Mouse (Mus musculus) CH12.LX (cell line): ENCODE results near the gene Dppa2. TPM values are rescaled to one million over a fixed set of nuclear protein-coding genes. Genes with fewer than 3 reads are reported as not detected.

Experiments
- DNase-seq: peaks from one replicate; pipeline ENCODE4 v3.0.0-alpha.2; 2013; ENCODE audit errors: extremely low read depth
- H3K27ac ChIP-seq: 2 replicates; pipeline ENCODE4 v1.5.1; 2012; ENCODE audit warnings: low read depth, mild to moderate bottlenecking, control low read depth, moderate library complexity; ENCODE audit not compliant: insufficient read depth
- H3K27me3 ChIP-seq: replicated peaks from 2 replicates; pipeline ENCODE3; 2012; ENCODE audit warnings: inconsistent platforms
- H3K36me3 ChIP-seq, 2 experiments: replicated peaks in 1 of 2; 2 replicates each; pipeline versions ENCODE3 to v1.6.1; 2012; ENCODE audit warnings: inconsistent platforms in 1 of 2, low read length in 1 of 2, mild to moderate bottlenecking in 1 of 2, mixed read lengths in 1 of 2, moderate library complexity in 1 of 2; ENCODE audit not compliant: control insufficient read depth in 1 of 2, insufficient read depth in 1 of 2
- H3K4me1 ChIP-seq, 2 experiments: 2 replicates each; pipeline ENCODE4 v1.6.1; 2012; ENCODE audit warnings: inconsistent platforms in 1 of 2, moderate library complexity in 1 of 2; ENCODE audit not compliant: insufficient read depth in 2 of 2, control insufficient read depth in 1 of 2
- H3K4me2 ChIP-seq: 2 replicates; pipeline ENCODE4 v1.6.1; 2012; ENCODE audit warnings: low read depth, mild to moderate bottlenecking, control low read depth; ENCODE audit not compliant: poor library complexity, insufficient read depth, severe bottlenecking
- H3K4me3 ChIP-seq, 3 experiments: fragments of 150-350 bp in 1 of 3; sonication (generic) in 1 of 3; replicated peaks in 1 of 3; 2 replicates each; pipeline versions ENCODE3 to v1.5.1; 2011 to 2012; ENCODE audit warnings: low read depth in 2 of 3, low read length in 2 of 3, mild to moderate bottlenecking in 2 of 3, moderate library complexity in 2 of 3, control low read depth in 1 of 3, improper control_type of control experiment in 1 of 3, inconsistent platforms in 1 of 3, mixed read lengths in 1 of 3; ENCODE audit not compliant: poor library complexity in 1 of 3
- H3K79me2 ChIP-seq: replicated peaks from 2 replicates; pipeline ENCODE4 v1.6.1; 2012; ENCODE audit warnings: mild to moderate bottlenecking, moderate library complexity; ENCODE audit not compliant: control insufficient read depth, poor library complexity, insufficient read depth, severe bottlenecking; ENCODE audit errors: extremely low read depth
- H3K9ac ChIP-seq: 2 replicates; pipeline ENCODE4 v1.6.1; 2012; ENCODE audit warnings: low read depth, mild to moderate bottlenecking, control low read depth, moderate library complexity; ENCODE audit not compliant: insufficient read depth
- H3K9me3 ChIP-seq: replicated peaks from 2 replicates; pipeline ENCODE3; 2012; ENCODE audit warnings: low read length, inconsistent platforms, mixed read lengths
- BHLHE40 ChIP-seq: IDR thresholded peaks from 2 replicates; pipeline ENCODE4 v1.6.1; 2011; ENCODE audit warnings: mild to moderate bottlenecking, low read depth, low read length, improper control_type of control experiment
- CHD1 ChIP-seq: IDR thresholded peaks from 2 replicates; pipeline ENCODE4 v1.6.1; 2012; ENCODE audit warnings: low read depth, low read length, improper control_type of control experiment, inconsistent platforms
- ELF1 ChIP-seq: IDR thresholded peaks from 2 replicates; pipeline ENCODE4 v1.6.1; 2014; ENCODE audit warnings: low read depth, mild to moderate bottlenecking, inconsistent platforms, low read length, improper control_type of control experiment
- EP300 ChIP-seq: IDR thresholded peaks from 2 replicates; pipeline ENCODE4 v1.6.1; 2011; ENCODE audit warnings: low read length, improper control_type of control experiment
- ETS1 ChIP-seq: conservative IDR thresholded peaks from 2 replicates; pipeline ENCODE4 v1.6.1; 2012; ENCODE audit warnings: low read depth, mild to moderate bottlenecking, inconsistent platforms, low read length, improper control_type of control experiment, moderate library complexity
- HCFC1 ChIP-seq: IDR thresholded peaks from 2 replicates; pipeline ENCODE4 v1.6.1; 2012; ENCODE audit warnings: low read depth, mild to moderate bottlenecking, inconsistent platforms, low read length, improper control_type of control experiment
- IRF4 ChIP-seq: IDR thresholded peaks from 2 replicates; pipeline ENCODE4 v1.6.1; 2014; ENCODE audit warnings: low read depth, mild to moderate bottlenecking, inconsistent platforms, low read length, improper control_type of control experiment
- JUND ChIP-seq: conservative IDR thresholded peaks from 2 replicates; pipeline ENCODE4 v1.6.1; 2011; ENCODE audit warnings: low read depth, low read length, improper control_type of control experiment
- MAFK ChIP-seq: IDR thresholded peaks from 2 replicates; pipeline ENCODE4 v1.6.1; 2011; ENCODE audit warnings: low read length, improper control_type of control experiment; ENCODE audit not compliant: insufficient replicate concordance
- MAX ChIP-seq: IDR thresholded peaks from 2 replicates; pipeline ENCODE4 v1.6.1; 2011; ENCODE audit warnings: low read length, improper control_type of control experiment
- MAZ ChIP-seq: IDR thresholded peaks from 2 replicates; pipeline ENCODE4 v1.6.1; 2012; ENCODE audit warnings: low read depth, mild to moderate bottlenecking, inconsistent platforms, low read length, improper control_type of control experiment, moderate library complexity
- NELFE ChIP-seq: IDR thresholded peaks from 2 replicates; pipeline ENCODE4 v1.6.1; 2011; ENCODE audit warnings: low read depth, low read length, improper control_type of control experiment
- NRF1 ChIP-seq: IDR thresholded peaks from 2 replicates; pipeline ENCODE4 v1.6.1; 2014; ENCODE audit warnings: low read depth, mild to moderate bottlenecking, inconsistent platforms, low read length, improper control_type of control experiment, moderate library complexity
- PAX5 ChIP-seq: IDR thresholded peaks from 2 replicates; pipeline ENCODE4 v1.6.1; 2012; ENCODE audit warnings: low read length, inconsistent platforms, mixed read lengths
- RCOR1 ChIP-seq: conservative IDR thresholded peaks from 2 replicates; pipeline ENCODE4 v1.6.1; 2012; ENCODE audit warnings: low read depth, mild to moderate bottlenecking, inconsistent platforms, low read length, improper control_type of control experiment
- SIN3A ChIP-seq: IDR thresholded peaks from 2 replicates; pipeline ENCODE4 v1.6.1; 2012; ENCODE audit warnings: low read length, improper control_type of control experiment, inconsistent platforms
- TBP ChIP-seq: conservative IDR thresholded peaks from 2 replicates; pipeline ENCODE4 v1.6.1; 2011; ENCODE audit warnings: low read depth, low read length, improper control_type of control experiment
- USF1 ChIP-seq: IDR thresholded peaks from 2 replicates; pipeline ENCODE4 v1.6.1; 2014; ENCODE audit warnings: low read depth, mild to moderate bottlenecking, inconsistent platforms, low read length, improper control_type of control experiment
- USF2 ChIP-seq: conservative IDR thresholded peaks from 2 replicates; pipeline ENCODE4 v1.6.1; 2011; ENCODE audit warnings: low read depth, low read length, improper control_type of control experiment
- ZC3H11A ChIP-seq: IDR thresholded peaks from 2 replicates; pipeline ENCODE4 v1.6.1; 2012; ENCODE audit warnings: low read depth, mild to moderate bottlenecking, inconsistent platforms, low read length, improper control_type of control experiment
- ZKSCAN1 ChIP-seq: IDR thresholded peaks from 2 replicates; pipeline ENCODE4 v1.6.1; 2012; ENCODE audit warnings: low read depth, inconsistent platforms, low read length, improper control_type of control experiment, borderline replicate concordance
- ZMIZ1 ChIP-seq: IDR thresholded peaks from 2 replicates; pipeline ENCODE4 v1.6.1; 2012; ENCODE audit warnings: low read depth, mild to moderate bottlenecking, inconsistent platforms, low read length, improper control_type of control experiment
- dilution Hi-C: fragments of 300-500 bp; cut with MboI; formaldehyde crosslinking; loops from 2 replicates; pipeline ENCODE4 v1.14.3; 2020; ENCODE audit warnings: low sequenced_read_pairs; ENCODE audit not compliant: extremely low pct_unique_long_range_greater_than_20kb, extremely low pct_ligation_motif_present
- in situ Hi-C: fragments of 300-500 bp; cut with MboI; formaldehyde crosslinking; loops from 3 replicates; pipeline ENCODE4 v1.14.3; 2019; ENCODE audit warnings: low sequenced_read_pairs, low pct_ligation_motif_present, low pct_unique_long_range_greater_than_20kb, mixed read lengths
- polyA plus RNA-seq: library from polyadenylated mRNA; unstranded; fragments of >175 nt; gene quantifications from 2 replicates; pipeline ENCODE4 v1.2.1, GENCODE M21; 2012; ENCODE audit warnings: low read depth; ENCODE audit not compliant: insufficient read length
- total RNA-seq, 2 experiments: library from RNA; depleted of rRNA; stranded (reverse); fragments of 300-350 nt in 1 of 2; fragments of >200 nt in 1 of 2; gene quantifications; 2 replicates each; pipeline ENCODE4 v1.2.3; 2012 to 2014

Gene Dppa2
- total and polyA plus RNA-seq, 3 experiments, result 0.13 TPM; not detected in 2

- dilution Hi-C loops (no loop called here), in situ Hi-C loops (no loop called here)
- no peak for DNase-seq
- Histone ChIP-seq H3K4me3 (no peak overlapping the region), H3K4me1 (no peaks in the 10 kb centered on the region), H3K79me2 (no peaks in the 10 kb centered on the region), H3K27me3 (no peaks in the 10 kb centered on the region), H3K36me3 (no peaks in the 10 kb centered on the region), H3K27ac (no peak overlapping the region), H3K9ac (no peak overlapping the region), H3K9me3 (peaks cover 70% of the 10 kb centered on the region), H3K4me2 (no peak overlapping the region)
- TF ChIP-seq ZKSCAN1, result no peak
- no peak for TF ChIP-seq PAX5
- no peak for TF ChIP-seq MAX
- TF ChIP-seq ZC3H11A, result no peak
- TF ChIP-seq ZMIZ1, result no peak
- TF ChIP-seq CHD1, result no peak
- TF ChIP-seq USF1, result no peak
- TF ChIP-seq USF2, result no peak
- no peak for TF ChIP-seq RCOR1
- no peak for TF ChIP-seq EP300
- no peak for TF ChIP-seq HCFC1
- no peak for TF ChIP-seq BHLHE40
- TF ChIP-seq MAZ, result no peak
These were observed 52.7 kb downstream of the Dppa2 start for GRCm38 (mm10) chr16:48356417-48356816.

- no peaks in the 10 kb centered on the region for H3K79me2 ChIP-seq
- H3K27ac ChIP-seq, result no peak overlapping the region
- H3K4me2 ChIP-seq, result no peak overlapping the region
- dilution Hi-C loops, result no loop called here
- no peak overlapping the region for H3K4me3 ChIP-seq
- H3K4me1 ChIP-seq, result no peaks in the 10 kb centered on the region
- H3K9me3 ChIP-seq, result peaks cover 74% of the 10 kb centered on the region
- H3K9ac ChIP-seq, result no peak overlapping the region
- H3K36me3 ChIP-seq, result no peaks in the 10 kb centered on the region
- in situ Hi-C loops, result no loop called here
- DNase-seq, result no peak
- no peak for TF ChIP-seq SIN3A
- TF ChIP-seq CHD1, result no peak
- TF ChIP-seq JUND, result no peak
- no peak for TF ChIP-seq ELF1
- no peak for TF ChIP-seq IRF4
- TF ChIP-seq ETS1, result no peak
- TF ChIP-seq RCOR1, result no peak
- TF ChIP-seq MAFK, result no peak
- TF ChIP-seq NELFE, result no peak
- no peak for TF ChIP-seq NRF1
- no peak for TF ChIP-seq TBP
- no peak for TF ChIP-seq USF2
- no peak for TF ChIP-seq PAX5
- H3K27me3 ChIP-seq, result no peaks in the 10 kb centered on the region
These were observed 57.2 kb downstream of the Dppa2 start for GRCm38 (mm10) chr16:48360887-48361286.
